Mouse (Mus musculus): ENCODE data around the gene Iqgap2. TPM values are rescaled to one million over a fixed set of nuclear protein-coding genes. Genes with fewer than 3 reads are reported as not detected.

Gene Iqgap2
- polyA plus RNA-seq, 1 experiment = 12.5 TPM

DNA sequence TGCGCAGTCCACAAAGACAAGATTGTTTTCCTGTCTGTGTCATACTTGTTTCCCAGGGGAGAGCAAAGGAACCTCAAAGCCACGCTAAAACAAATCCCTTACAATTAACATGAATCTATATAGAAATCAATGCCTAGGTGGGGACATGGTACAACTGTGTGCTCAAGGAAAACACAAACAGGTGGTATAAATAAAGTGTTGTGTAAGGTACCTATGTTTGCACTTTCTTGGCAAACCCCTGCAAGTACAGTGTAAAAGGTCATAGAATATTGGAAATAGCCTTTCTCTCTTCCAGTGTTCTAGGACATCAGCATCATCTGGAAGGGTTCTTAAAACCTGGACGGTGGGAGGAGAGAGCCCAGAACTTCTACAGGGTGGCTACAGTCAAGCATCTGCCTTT is 7.3 kb downstream of the Iqgap2 start:
- Histone ChIP-seq H3K36me3 (ENCODE audit: control insufficient read depth, insufficient read depth, low read length) (no peaks in the 10 kb centered on the region), H3K4me1 (ENCODE audit: control insufficient read depth, insufficient read depth, low read length) (peaks cover 7% of the 10 kb centered on the region), H3K4me3 (ENCODE audit: insufficient read depth, low read depth, low read length) (no peak overlapping the region), H3K27me3 (replicated peaks; ENCODE audit: control insufficient read depth, insufficient read depth, low read length) (no peaks in the 10 kb centered on the region), H3K27ac (ENCODE audit: insufficient read depth, low read depth, low read length) (no peak overlapping the region)
- no peak for DNase-seq
- WGBS = 82% methylated on average over 3 of the region's 3 CpGs
- no peak for TF ChIP-seq CTCF (conservative IDR thresholded peaks at IDR 0.05; ENCODE audit: insufficient read depth, insufficient read length, low read depth, low read length)

GRCm38 (mm10) chr13:95882001-95882400 is 9.7 kb downstream of the Iqgap2 start:
- H3K27me3 ChIP-seq (replicated peaks; ENCODE audit: control insufficient read depth, insufficient read depth, low read length) = no peaks in the 10 kb centered on the region
- H3K4me3 ChIP-seq (ENCODE audit: insufficient read depth, low read depth, low read length) = no peak overlapping the region
- no peaks in the 10 kb centered on the region for H3K36me3 ChIP-seq (ENCODE audit: control insufficient read depth, insufficient read depth, low read length)
- DNase-seq = peak; percentile 57
- WGBS = 59% methylated on average over 6 of the region's 6 CpGs
- TF ChIP-seq POLR2A (IDR thresholded peaks at IDR 0.05; ENCODE audit: low read depth, low read length) (no peak), CTCF (conservative IDR thresholded peaks at IDR 0.05; ENCODE audit: insufficient read depth, insufficient read length, low read depth, low read length) (no peak)
- peak overlapping the region; percentile 1 for H3K27ac ChIP-seq (ENCODE audit: insufficient read depth, low read depth, low read length)
- peaks cover 5% of the 10 kb centered on the region for H3K4me1 ChIP-seq (ENCODE audit: control insufficient read depth, insufficient read depth, low read length)

- H3K36me3 ChIP-seq (ENCODE audit: control insufficient read depth, insufficient read depth, low read length) = no peaks in the 10 kb centered on the region
- peak; percentile 47 for DNase-seq
- 45% methylated on average over 9 of the region's 9 CpGs for WGBS
- peaks cover 3% of the 10 kb centered on the region for H3K4me1 ChIP-seq (ENCODE audit: control insufficient read depth, insufficient read depth, low read length)
- no peaks in the 10 kb centered on the region for H3K27me3 ChIP-seq (replicated peaks; ENCODE audit: control insufficient read depth, insufficient read depth, low read length)
- H3K4me3 ChIP-seq (ENCODE audit: insufficient read depth, low read depth, low read length) = no peak overlapping the region
- TF ChIP-seq CTCF (conservative IDR thresholded peaks at IDR 0.05; ENCODE audit: insufficient read depth, insufficient read length, low read depth, low read length) = no peak
- TF ChIP-seq POLR2A (IDR thresholded peaks at IDR 0.05; ENCODE audit: low read depth, low read length) = no peak
- no peak overlapping the region for H3K27ac ChIP-seq (ENCODE audit: insufficient read depth, low read depth, low read length)
Measured at GRCm38 (mm10) chr13:95881427-95881826, 10.3 kb downstream of the Iqgap2 start.

DNA sequence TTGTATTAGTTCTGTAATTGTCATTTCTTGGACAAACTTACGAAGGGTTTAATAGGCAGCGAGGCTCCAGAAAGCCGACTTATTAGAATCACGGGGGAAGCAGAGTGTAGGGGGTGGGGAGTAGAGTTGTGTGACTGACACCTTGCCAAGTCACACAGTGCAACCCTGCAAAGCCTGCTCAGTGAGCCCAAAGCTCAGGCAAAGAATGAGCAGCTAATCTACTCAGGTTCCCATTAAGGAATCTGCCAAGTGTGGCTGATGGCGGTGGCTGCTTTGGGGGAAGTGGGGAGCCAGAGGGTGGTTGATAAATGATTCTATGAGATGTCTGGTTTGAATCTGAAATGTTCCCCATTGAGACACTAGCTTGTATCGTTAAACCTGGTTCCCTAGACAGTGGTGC is 11.1 kb downstream of the Iqgap2 start:
- peaks cover 3% of the 10 kb centered on the region for H3K4me1 ChIP-seq (ENCODE audit: control insufficient read depth, insufficient read depth, low read length)
- 39% methylated on average over 6 of the region's 6 CpGs for WGBS
- DNase-seq = peak; percentile 62
- H3K27me3 ChIP-seq (replicated peaks; ENCODE audit: control insufficient read depth, insufficient read depth, low read length) = no peaks in the 10 kb centered on the region
- H3K4me3 ChIP-seq (ENCODE audit: insufficient read depth, low read depth, low read length) = no peak overlapping the region
- H3K36me3 ChIP-seq (ENCODE audit: control insufficient read depth, insufficient read depth, low read length) = no peaks in the 10 kb centered on the region
- TF ChIP-seq CTCF (conservative IDR thresholded peaks at IDR 0.05; ENCODE audit: insufficient read depth, insufficient read length, low read depth, low read length) (no peak), POLR2A (IDR thresholded peaks at IDR 0.05; ENCODE audit: low read depth, low read length) (no peak)
- H3K27ac ChIP-seq (ENCODE audit: insufficient read depth, low read depth, low read length) = peak overlapping the region; percentile 31

DNA sequence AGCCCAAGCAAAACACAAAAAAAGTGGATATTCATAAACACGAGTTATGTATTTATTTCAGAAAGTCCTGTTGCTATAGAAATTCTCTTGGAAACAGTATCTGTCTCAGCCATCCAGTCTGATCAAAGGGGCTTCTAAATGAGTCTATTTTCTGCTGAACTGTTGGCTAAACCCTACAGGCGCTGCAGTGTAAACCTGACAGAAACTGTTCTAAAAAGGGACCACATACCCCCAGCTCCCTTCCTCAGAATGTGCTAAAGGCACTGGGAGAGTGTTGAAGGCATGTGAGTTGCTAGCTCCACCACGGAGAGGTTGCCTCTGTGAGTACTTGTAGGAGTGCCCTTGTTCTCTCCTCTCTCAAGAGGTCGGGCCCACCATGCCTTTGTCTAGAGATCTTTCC is 19.7 kb downstream of the Iqgap2 start:
- Histone ChIP-seq H3K4me1 (ENCODE audit: control insufficient read depth, insufficient read depth, low read length) (no peaks in the 10 kb centered on the region), H3K27me3 (replicated peaks; ENCODE audit: control insufficient read depth, insufficient read depth, low read length) (no peaks in the 10 kb centered on the region), H3K36me3 (ENCODE audit: control insufficient read depth, insufficient read depth, low read length) (no peaks in the 10 kb centered on the region), H3K4me3 (ENCODE audit: insufficient read depth, low read depth, low read length) (no peak overlapping the region), H3K27ac (ENCODE audit: insufficient read depth, low read depth, low read length) (no peak overlapping the region)
- DNase-seq = no peak
- WGBS = 73% methylated on average over 4 of the region's 4 CpGs
- no peak for TF ChIP-seq CTCF (conservative IDR thresholded peaks at IDR 0.05; ENCODE audit: insufficient read depth, insufficient read length, low read depth, low read length)
- TF ChIP-seq POLR2A (IDR thresholded peaks at IDR 0.05; ENCODE audit: low read depth, low read length) = no peak

DNA sequence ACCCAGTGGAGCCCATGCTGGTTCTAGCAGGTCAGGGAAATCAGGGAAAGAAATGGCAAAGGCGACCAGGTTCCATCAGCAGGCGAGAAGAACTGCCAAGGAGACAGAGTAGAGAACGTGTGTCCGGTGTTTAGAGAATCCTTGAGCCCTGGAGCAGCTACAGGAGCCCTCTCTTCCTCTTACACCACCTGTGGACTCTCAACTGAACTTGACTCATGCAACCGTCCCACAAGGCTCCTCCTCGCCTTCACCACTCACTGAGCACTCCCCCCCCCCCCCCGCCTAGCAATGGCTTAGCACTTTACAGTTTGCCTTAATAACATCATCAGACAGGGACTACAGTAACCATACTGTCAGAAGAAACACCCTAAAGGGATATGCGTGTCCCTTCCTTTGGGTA is 21.1 kb downstream of the Iqgap2 start:
- Histone ChIP-seq H3K27me3 (replicated peaks; ENCODE audit: control insufficient read depth, insufficient read depth, low read length) (no peaks in the 10 kb centered on the region), H3K4me1 (ENCODE audit: control insufficient read depth, insufficient read depth, low read length) (no peaks in the 10 kb centered on the region), H3K4me3 (ENCODE audit: insufficient read depth, low read depth, low read length) (no peak overlapping the region), H3K36me3 (ENCODE audit: control insufficient read depth, insufficient read depth, low read length) (no peaks in the 10 kb centered on the region), H3K27ac (ENCODE audit: insufficient read depth, low read depth, low read length) (no peak overlapping the region)
- WGBS = 84% methylated on average over 8 of the region's 8 CpGs
- DNase-seq = no peak
- TF ChIP-seq POLR2A (IDR thresholded peaks at IDR 0.05; ENCODE audit: low read depth, low read length) (no peak), CTCF (conservative IDR thresholded peaks at IDR 0.05; ENCODE audit: insufficient read depth, insufficient read length, low read depth, low read length) (no peak)

- no peak for DNase-seq
- WGBS = 84% methylated on average over 8 of the region's 8 CpGs
Measured at GRCm38 (mm10) chr13:95868896-95869540, 22.7 kb downstream of the Iqgap2 start.

More at GRCm38 (mm10) chr13:95868896-95869540, 22.7 kb downstream of the Iqgap2 start:
- Histone ChIP-seq H3K36me3 (ENCODE audit: control insufficient read depth, insufficient read depth, low read length) (no peaks in the 10 kb centered on the region), H3K4me1 (ENCODE audit: control insufficient read depth, insufficient read depth, low read length) (no peaks in the 10 kb centered on the region), H3K27ac (ENCODE audit: insufficient read depth, low read depth, low read length) (no peak overlapping the region), H3K4me3 (ENCODE audit: insufficient read depth, low read depth, low read length) (no peak overlapping the region), H3K27me3 (replicated peaks; ENCODE audit: control insufficient read depth, insufficient read depth, low read length) (no peaks in the 10 kb centered on the region)
- no peak for TF ChIP-seq POLR2A (IDR thresholded peaks at IDR 0.05; ENCODE audit: low read depth, low read length)
- no peak for TF ChIP-seq CTCF (conservative IDR thresholded peaks at IDR 0.05; ENCODE audit: insufficient read depth, insufficient read length, low read depth, low read length)
